Mouse (Mus musculus): ENCODE data around the gene Pde4b. TPM values are rescaled to one million over a fixed set of nuclear protein-coding genes. Genes with fewer than 3 reads are reported as not detected.

Gene Pde4b
- polyA plus RNA-seq, 1 experiment = not detected

- no peak for TF ChIP-seq GATA1 (IDR thresholded peaks at IDR 0.05; ENCODE audit: low read length)
These were observed 568.0 kb downstream of the Pde4b start for GRCm38 (mm10) chr4:102655331-102655730.

- TF ChIP-seq GATA1 (IDR thresholded peaks at IDR 0.05; ENCODE audit: low read length) = no peak
These were observed 569.2 kb downstream of the Pde4b start for GRCm38 (mm10) chr4:102656494-102657036.

Other genes starting within 250 kb of the Pde4b start
- gene B020004J07Rik, start 243.5 kb upstream of the Pde4b start, polyA plus RNA-seq (2012) = not detected in 2 replicates
- not detected in 2 replicates for gene C130073F10Rik, start 193.8 kb upstream of the Pde4b start, polyA plus RNA-seq (2012)
- not detected in 2 replicates for gene Gm12800, start 178.4 kb upstream of the Pde4b start, polyA plus RNA-seq (2012)
- not detected in 2 replicates for gene Gm12794, start 147.1 kb upstream of the Pde4b start, polyA plus RNA-seq (2012)
- not detected in 2 replicates for gene Gm12790, start 106.5 kb upstream of the Pde4b start, polyA plus RNA-seq (2012)
- not detected in 2 replicates for gene Gm12789, start 100.9 kb upstream of the Pde4b start, polyA plus RNA-seq (2012)